In the genomic region with DNA sequence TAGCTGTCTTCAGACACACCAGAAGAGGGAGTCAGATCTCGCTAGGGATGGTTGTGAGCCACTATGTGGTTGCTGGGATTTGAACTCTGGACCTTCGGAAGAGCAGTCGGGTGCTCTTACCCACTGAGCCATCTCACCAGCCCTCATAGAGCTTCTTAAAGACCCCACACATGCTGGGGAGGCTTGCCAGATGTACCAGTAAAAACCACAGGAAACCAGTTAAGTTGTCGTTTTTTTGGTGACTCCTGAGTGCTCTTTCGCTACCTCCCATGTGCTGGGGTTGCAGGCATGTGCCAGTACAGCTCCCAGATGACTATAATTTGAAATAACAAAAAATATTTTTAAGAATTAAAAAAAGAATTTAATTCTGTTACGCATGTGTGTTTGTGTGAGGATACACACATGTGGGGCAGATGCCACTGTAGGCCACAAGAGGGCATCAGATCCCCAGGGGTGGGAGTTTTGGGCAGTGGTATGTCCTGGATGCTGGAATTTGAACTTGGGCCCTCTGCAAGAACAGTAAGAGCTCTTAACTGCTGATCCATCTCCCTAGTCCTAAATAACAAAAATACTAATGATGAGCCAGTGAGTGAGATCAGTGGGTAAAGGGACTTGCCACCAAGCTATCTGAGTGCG, we compare ENCODE assay signal across 9 mouse cellular contexts. TPM values are rescaled to one million over a fixed set of nuclear protein-coding genes. Genes with fewer than 3 reads are reported as not detected.
A peak's percentile ranks its signal among the peaks of the same experiment; 100 is the strongest.
DNase-seq lines count a peak whose midpoint lies in the region; ATAC-seq lines count a peak whose summit lies in the region.
"Had no signal": no experiment of that assay in that cellular context is flagged by ENCODE, and none has a peak within 500 bp of the region (broad histone marks: within the 10 kb centered on the region; RNA-seq: fewer than 3 reads in every experiment).

No protein-coding gene starts in this region.

- WGBS in embryonic facial prominence, embryonic 10.5 days: 88% methylated on average over 7 of the region's 7 CpGs

- no peak overlapping the region for H3K4me3 ChIP-seq in embryonic facial prominence, embryonic 10.5 days

- H3K36me3 ChIP-seq in embryonic facial prominence, embryonic 10.5 days (replicated peaks): no peaks in the 10 kb centered on the region

- no peaks in the 10 kb centered on the region for H3K4me1 ChIP-seq in embryonic facial prominence, embryonic 10.5 days

- H3K27me3 ChIP-seq in embryonic facial prominence, embryonic 10.5 days (replicated peaks; ENCODE audit: low read depth, poor library complexity, severe bottlenecking): peaks cover 8% of the 10 kb centered on the region; the same call in 1 of the 2 replicates

- ATAC-seq in CD4-positive, CD25-positive, alpha-beta regulatory T cell, adult 4 months: no peak

- H3K9me3 ChIP-seq in embryonic facial prominence, embryonic 10.5 days: no peaks in the 10 kb centered on the region

- no peak overlapping the region for H3K27ac ChIP-seq in embryonic facial prominence, embryonic 10.5 days (replicated peaks)
- H3K27ac ChIP-seq: macrophage had no signal

- DNase-seq in CD4-positive, CD25-positive, alpha-beta regulatory T cell, adult 2 months (ENCODE audit: low read depth, low spot score): peak; percentile 35
- DNase-seq in left cerebral cortex, postnatal 4 days: peak; percentile 15
- no peak for DNase-seq in left cerebral cortex, postnatal 10 days (ENCODE audit: extremely low spot score in 1 of 2, low spot score in 2 of 2)
- peak; percentile 55 for DNase-seq in adrenal gland, postnatal 14 days
- DNase-seq in lung, postnatal 14 days: peak; percentile 27
- no peak for DNase-seq in embryonic facial prominence, embryonic 10.5 days (ENCODE audit: low spot score)
- no peak for DNase-seq in right cerebral cortex, postnatal 25 days

- intact Hi-C loops in left cerebral cortex, postnatal 4 days (cut with DNase I): loop anchor here (5.0 kb wide), 1 partner anchor 38 kb away; the partner anchor contains the start of gene Selenom
- intact Hi-C loops in left cerebral cortex, postnatal 10 days (cut with DNase I): loop anchor here (1.0 kb wide), 1 partner anchor 40 kb away; the partner anchor contains the start of gene Selenom

RNA-seq across cellular contexts. Expression of gene Pla2g3, which starts 13.5 kb away (rescaled TPM):
- under 1 TPM in 1 of 2 experiments, not detected in 1; 0.20 TPM for polyA plus RNA-seq in CD4-positive, CD25-positive, alpha-beta regulatory T cell, adult 4 months (2017; shearing (Covaris generic))
- 10 to 100 TPM; 14.6 to 15.4 TPM for total RNA-seq in left cerebral cortex, postnatal 4 days (2021)
- total RNA-seq in left cerebral cortex, postnatal 10 days (2021): 10 to 100 TPM in 1 of 2 experiments, 1 to 10 TPM in 1; 6.9 to 19.4 TPM
- 0.15 and 0.19 TPM in 2 replicates for total RNA-seq in adrenal gland, postnatal 14 days (2021)
- polyA plus RNA-seq in embryonic facial prominence, embryonic 10.5 days (2016; fragmentation: Nextera tagmentation; extraction: Ambion mirVana): 1.6 and 2.0 TPM in 2 replicates
- polyA plus RNA-seq: macrophage had no signal

RNA-seq across cellular contexts. Expression of gene Rnf185, which starts 22.4 kb away (rescaled TPM):
- 10 to 100 TPM; 26.6 to 29.4 TPM for polyA plus RNA-seq in CD4-positive, CD25-positive, alpha-beta regulatory T cell, adult 4 months (2017; shearing (Covaris generic))
- 10 to 100 TPM; 23.5 to 24.7 TPM for total RNA-seq in left cerebral cortex, postnatal 4 days (2021)
- total RNA-seq in left cerebral cortex, postnatal 10 days (2021): 10 to 100 TPM; 22.2 TPM
- total RNA-seq in adrenal gland, postnatal 14 days (2021): 28.9 and 33.8 TPM in 2 replicates
- 37.6 and 40.2 TPM in 2 replicates for polyA plus RNA-seq in embryonic facial prominence, embryonic 10.5 days (2016; fragmentation: Nextera tagmentation; extraction: Ambion mirVana)

RNA-seq across cellular contexts. Expression of gene Inpp5j, which starts 30.0 kb away (rescaled TPM):
- polyA plus RNA-seq in CD4-positive, CD25-positive, alpha-beta regulatory T cell, adult 4 months (2017; shearing (Covaris generic)): under 1 TPM in 1 of 2 experiments, not detected in 1; 0.13 TPM
- 10 to 100 TPM; 15.5 to 20.3 TPM for total RNA-seq in left cerebral cortex, postnatal 4 days (2021)
- total RNA-seq in left cerebral cortex, postnatal 10 days (2021): 10 to 100 TPM; 34.7 to 40.4 TPM
- total RNA-seq in adrenal gland, postnatal 14 days (2021): 0.75 and 0.82 TPM in 2 replicates
- polyA plus RNA-seq in embryonic facial prominence, embryonic 10.5 days (2016; fragmentation: Nextera tagmentation; extraction: Ambion mirVana): 0.13 and 0.25 TPM in 2 replicates

RNA-seq across cellular contexts. Expression of gene Selenom, which starts 39.9 kb away (rescaled TPM):
- 1 to 10 TPM; 7.6 to 8.9 TPM for polyA plus RNA-seq in CD4-positive, CD25-positive, alpha-beta regulatory T cell, adult 4 months (2017; shearing (Covaris generic))
- total RNA-seq in left cerebral cortex, postnatal 4 days (2021): 100 to 1,000 TPM; 163 to 165 TPM
- 100 to 1,000 TPM; 198 TPM for total RNA-seq in left cerebral cortex, postnatal 10 days (2021)
- 33.6 and 33.8 TPM in 2 replicates for total RNA-seq in adrenal gland, postnatal 14 days (2021)
- polyA plus RNA-seq in embryonic facial prominence, embryonic 10.5 days (2016; fragmentation: Nextera tagmentation; extraction: Ambion mirVana): 39.3 and 50.2 TPM in 2 replicates

Comparison
In these comparisons a context has a peak if more than half of its experiments do, and no peak if none do; other contexts are left out.
1. DNase-seq: peak in CD4-positive, CD25-positive, alpha-beta regulatory T cell, adult 2 months (single experiment), left cerebral cortex, postnatal 4 days (single experiment), adrenal gland, postnatal 14 days (single experiment) and lung, postnatal 14 days (single experiment); none in left cerebral cortex, postnatal 10 days (0 of 2), embryonic facial prominence, embryonic 10.5 days (single experiment) and right cerebral cortex, postnatal 25 days (single experiment).